Mouse (Mus musculus) c-Kit-positive CD71-positive TER-119-positive erythroid progenitor cells, embryonic 14.5 days (primary cell): Measurements from ENCODE around the gene Pde4dip.

Source experiments
- DNase-seq: peaks from one replicate; pipeline ENCODE4 v3.0.0-alpha.2; 2013; ENCODE audit warnings: low spot score

Pde4dip gene

GRCm38 (mm10) chr3:97686372-97687117 is 202.0 kb downstream of the Pde4dip start:
- DNase-seq: no peak

- DNase-seq: no peak
Observed at GRCm38 (mm10) chr3:97683560-97684195, 204.8 kb downstream of the Pde4dip start.

GRCm38 (mm10) chr3:97682576-97682975 is 205.9 kb downstream of the Pde4dip start:
- DNase-seq: no peak

- DNase-seq: no peak
Observed at GRCm38 (mm10) chr3:97682159-97682502, 206.4 kb downstream of the Pde4dip start.

GRCm38 (mm10) chr3:97681321-97682158 is 207.0 kb downstream of the Pde4dip start:
- DNase-seq: peak; percentile 56

- DNase-seq: peak; percentile 73
Observed at GRCm38 (mm10) chr3:97680631-97681320, 207.7 kb downstream of the Pde4dip start.

GRCm38 (mm10) chr3:97678416-97678815 is 210.1 kb downstream of the Pde4dip start:
- no peak for DNase-seq

- no peak for DNase-seq
Observed at GRCm38 (mm10) chr3:97676126-97676525, 212.4 kb downstream of the Pde4dip start.

GRCm38 (mm10) chr3:97674644-97675110 is 213.8 kb downstream of the Pde4dip start, which contains the start of gene Gm17651:
TSS of gene Gm17651 (minus strand) at chr3:97674694.
- DNase-seq: no peak

GRCm38 (mm10) chr3:97667093-97667675 is 221.3 kb downstream of the Pde4dip start:
- no peak for DNase-seq

GRCm38 (mm10) chr3:97666154-97666553 is 222.4 kb downstream of the Pde4dip start:
- DNase-seq: no peak

- no peak for DNase-seq
Observed at GRCm38 (mm10) chr3:97665525-97665924, 223.0 kb downstream of the Pde4dip start.

- DNase-seq: no peak
Observed at GRCm38 (mm10) chr3:97661206-97661605, 227.3 kb downstream of the Pde4dip start.

- no peak for DNase-seq
Observed at GRCm38 (mm10) chr3:97659746-97660145, 228.8 kb downstream of the Pde4dip start.

GRCm38 (mm10) chr3:97658426-97659193 is 229.9 kb downstream of the Pde4dip start:
- DNase-seq: no peak

- DNase-seq: peak; percentile 97
Observed at GRCm38 (mm10) chr3:97657655-97658411, 230.7 kb downstream of the Pde4dip start, which contains the start of gene Prkab2. TSS of gene Prkab2 (plus strand) at chr3:97658193.

- peak; percentile 33 for DNase-seq
Observed at GRCm38 (mm10) chr3:97654901-97655300, 233.6 kb downstream of the Pde4dip start.

GRCm38 (mm10) chr3:97653781-97654180 is 234.7 kb downstream of the Pde4dip start:
- no peak for DNase-seq

GRCm38 (mm10) chr3:97651604-97652003 is 236.9 kb downstream of the Pde4dip start:
- DNase-seq: no peak

GRCm38 (mm10) chr3:97649469-97649868 is 239.0 kb downstream of the Pde4dip start:
- DNase-seq: no peak
